Mouse (Mus musculus): ENCODE data around the gene Ints11. TPM values are rescaled to one million over a fixed set of nuclear protein-coding genes. Genes with fewer than 3 reads are reported as not detected.

Ints11 gene
- polyA plus RNA-seq, 1 experiment from 2014 or later = 93.1 TPM

DNA sequence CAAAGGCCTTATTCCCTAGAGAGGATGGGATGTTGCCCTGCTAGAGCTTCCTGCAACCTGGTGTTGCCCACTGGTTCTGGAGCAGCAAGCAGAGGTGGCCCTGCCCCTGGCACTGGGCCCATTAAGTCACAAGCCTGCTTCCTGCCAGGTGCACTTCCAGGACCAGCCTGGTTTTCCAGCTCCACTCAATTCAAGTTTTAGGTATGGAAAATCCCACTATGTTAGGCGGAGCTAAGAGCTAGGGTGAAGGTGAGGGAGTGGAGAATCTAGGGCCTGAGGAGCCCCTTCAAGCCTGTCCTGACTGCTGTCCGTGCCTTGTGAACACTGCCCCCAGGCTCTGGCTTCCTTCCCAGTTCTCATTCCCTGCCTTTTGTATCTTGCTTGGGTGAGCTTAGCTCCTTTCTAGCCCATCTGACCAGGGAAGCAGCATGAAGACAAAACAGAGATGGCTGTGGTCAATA, 17.4 kb upstream of the Ints11 start:
- ATAC-seq (ENCODE audit: low FRiP score) (no peak), DNase-seq (ENCODE audit: low spot score) (no peak)
- peaks cover 7% of the 10 kb centered on the region for H3K4me1 ChIP-seq (replicated peaks; ENCODE audit: control insufficient read depth, insufficient read depth, low read length)
- no peak overlapping the region for H3K4me3 ChIP-seq (ENCODE audit: low read depth, low read length)
- H3K9me3 ChIP-seq (ENCODE audit: control insufficient read depth, low read length) = no peaks in the 10 kb centered on the region
- H3K27ac ChIP-seq (ENCODE audit: low read depth, low read length) = no peak overlapping the region
- H3K9ac ChIP-seq (ENCODE audit: low read depth, low read length) = no peak overlapping the region
- H3K36me3 ChIP-seq (ENCODE audit: control insufficient read depth, insufficient read depth, low read length) = peaks cover 5% of the 10 kb centered on the region; the same call in 1 of the 2 replicates
- no peaks in the 10 kb centered on the region for H3K27me3 ChIP-seq (ENCODE audit: control insufficient read depth, insufficient read depth, low read length)
- WGBS = 89% methylated on average over 2 of the region's 2 CpGs
- H3K4me2 ChIP-seq (replicated peaks; ENCODE audit: low read depth, low read length) = no peak overlapping the region

GRCm38 (mm10) chr4:155853421-155853820, 15.9 kb upstream of the Ints11 start:
- Histone ChIP-seq H3K27me3 (ENCODE audit: control insufficient read depth, insufficient read depth, low read length) (no peaks in the 10 kb centered on the region), H3K9me3 (ENCODE audit: control insufficient read depth, low read length) (no peaks in the 10 kb centered on the region), H3K4me3 (ENCODE audit: low read depth, low read length) (no peak overlapping the region), H3K9ac (ENCODE audit: low read depth, low read length) (no peak overlapping the region), H3K4me1 (replicated peaks; ENCODE audit: control insufficient read depth, insufficient read depth, low read length) (peaks cover 6% of the 10 kb centered on the region), H3K36me3 (ENCODE audit: control insufficient read depth, insufficient read depth, low read length) (peaks cover 9% of the 10 kb centered on the region; the same call in 1 of the 2 replicates), H3K4me2 (replicated peaks; ENCODE audit: low read depth, low read length) (no peak overlapping the region), H3K27ac (ENCODE audit: low read depth, low read length) (no peak overlapping the region)
- 94% methylated on average over 9 of the region's 9 CpGs for WGBS
- DNase-seq (ENCODE audit: low spot score) (no peak), ATAC-seq (ENCODE audit: low FRiP score) (no peak)

DNA sequence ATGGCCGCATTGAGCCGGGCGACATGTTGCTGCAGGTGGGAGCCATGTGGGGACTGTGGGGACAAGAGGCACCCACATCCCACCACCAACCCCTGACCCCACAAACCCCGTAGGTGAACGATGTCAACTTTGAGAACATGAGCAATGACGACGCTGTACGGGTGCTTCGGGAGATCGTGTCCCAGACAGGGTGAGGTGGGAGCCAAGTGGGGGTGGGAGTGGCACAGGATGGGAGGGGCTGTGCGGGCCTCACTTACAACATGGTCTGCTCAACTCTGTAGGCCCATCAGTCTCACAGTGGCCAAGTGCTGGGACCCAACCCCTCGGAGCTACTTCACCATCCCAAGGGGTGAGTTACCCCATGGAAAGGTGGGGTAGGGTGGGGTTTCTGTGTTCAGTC, 14.4 kb upstream of the Ints11 start:
- Histone ChIP-seq H3K9ac (ENCODE audit: low read depth, low read length) (no peak overlapping the region), H3K27me3 (ENCODE audit: control insufficient read depth, insufficient read depth, low read length) (no peaks in the 10 kb centered on the region), H3K4me1 (replicated peaks; ENCODE audit: control insufficient read depth, insufficient read depth, low read length) (no peaks in the 10 kb centered on the region), H3K27ac (ENCODE audit: low read depth, low read length) (no peak overlapping the region), H3K36me3 (ENCODE audit: control insufficient read depth, insufficient read depth, low read length) (peaks cover 9% of the 10 kb centered on the region; the same call in 1 of the 2 replicates), H3K9me3 (ENCODE audit: control insufficient read depth, low read length) (no peaks in the 10 kb centered on the region), H3K4me3 (ENCODE audit: low read depth, low read length) (no peak overlapping the region), H3K4me2 (replicated peaks; ENCODE audit: low read depth, low read length) (no peak overlapping the region)
- DNase-seq (ENCODE audit: low spot score) (no peak), ATAC-seq (ENCODE audit: low FRiP score) (no peak)
- 94% methylated on average over 12 of the region's 12 CpGs for WGBS

- Histone ChIP-seq H3K27me3 (ENCODE audit: control insufficient read depth, insufficient read depth, low read length) (no peaks in the 10 kb centered on the region), H3K4me1 (replicated peaks; ENCODE audit: control insufficient read depth, insufficient read depth, low read length) (no peaks in the 10 kb centered on the region), H3K36me3 (ENCODE audit: control insufficient read depth, insufficient read depth, low read length) (peaks cover 9% of the 10 kb centered on the region; the same call in 1 of the 2 replicates), H3K4me2 (replicated peaks; ENCODE audit: low read depth, low read length) (no peak overlapping the region), H3K4me3 (ENCODE audit: low read depth, low read length) (no peak overlapping the region), H3K9me3 (ENCODE audit: control insufficient read depth, low read length) (no peaks in the 10 kb centered on the region), H3K9ac (ENCODE audit: low read depth, low read length) (no peak overlapping the region), H3K27ac (ENCODE audit: low read depth, low read length) (no peak overlapping the region)
- DNase-seq (ENCODE audit: low spot score) = no peak
- no peak for ATAC-seq (ENCODE audit: low FRiP score)
- WGBS = 91% methylated on average over 12 of the region's 12 CpGs
Observed at GRCm38 (mm10) chr4:155856071-155856470, 13.3 kb upstream of the Ints11 start.

DNA sequence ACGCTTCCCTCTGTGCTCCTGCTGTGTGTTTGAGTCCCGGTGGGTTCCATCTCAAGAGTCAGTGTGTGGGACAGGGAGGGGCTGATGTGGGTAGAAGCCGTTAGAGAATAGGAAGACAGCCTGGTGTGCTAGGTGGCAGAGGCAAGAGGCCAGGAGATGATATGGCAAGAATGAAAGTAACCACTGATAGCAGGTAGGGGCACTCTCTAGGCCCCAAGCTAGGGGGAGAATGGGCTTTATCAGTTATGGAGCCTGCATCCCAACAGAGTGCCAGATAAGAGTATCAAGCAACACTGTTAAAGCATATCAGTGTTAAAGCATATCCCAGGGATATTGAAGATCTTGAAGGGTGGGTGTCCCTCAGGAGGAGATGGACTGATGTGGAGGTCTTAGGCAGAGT, 12.5 kb upstream of the Ints11 start:
- Histone ChIP-seq H3K4me2 (replicated peaks; ENCODE audit: low read depth, low read length) (no peak overlapping the region), H3K9me3 (ENCODE audit: control insufficient read depth, low read length) (no peaks in the 10 kb centered on the region), H3K4me3 (ENCODE audit: low read depth, low read length) (no peak overlapping the region), H3K4me1 (replicated peaks; ENCODE audit: control insufficient read depth, insufficient read depth, low read length) (no peaks in the 10 kb centered on the region), H3K36me3 (ENCODE audit: control insufficient read depth, insufficient read depth, low read length) (peaks cover 9% of the 10 kb centered on the region; the same call in 1 of the 2 replicates), H3K27ac (ENCODE audit: low read depth, low read length) (no peak overlapping the region), H3K9ac (ENCODE audit: low read depth, low read length) (no peak overlapping the region), H3K27me3 (ENCODE audit: control insufficient read depth, insufficient read depth, low read length) (no peaks in the 10 kb centered on the region)
- no peak for ATAC-seq (ENCODE audit: low FRiP score)
- no peak for DNase-seq (ENCODE audit: low spot score)
- 86% methylated on average over 3 of the region's 3 CpGs for WGBS

- Histone ChIP-seq H3K36me3 (ENCODE audit: control insufficient read depth, insufficient read depth, low read length) (peaks cover 9% of the 10 kb centered on the region; the same call in 1 of the 2 replicates), H3K27ac (ENCODE audit: low read depth, low read length) (no peak overlapping the region), H3K4me3 (ENCODE audit: low read depth, low read length) (no peak overlapping the region), H3K9ac (ENCODE audit: low read depth, low read length) (no peak overlapping the region), H3K4me2 (replicated peaks; ENCODE audit: low read depth, low read length) (no peak overlapping the region), H3K27me3 (ENCODE audit: control insufficient read depth, insufficient read depth, low read length) (no peaks in the 10 kb centered on the region), H3K4me1 (replicated peaks; ENCODE audit: control insufficient read depth, insufficient read depth, low read length) (no peaks in the 10 kb centered on the region), H3K9me3 (ENCODE audit: control insufficient read depth, low read length) (no peaks in the 10 kb centered on the region)
- WGBS = 34% methylated on average over 13 of the region's 13 CpGs
- DNase-seq (ENCODE audit: low spot score) (peak; percentile 70), ATAC-seq (ENCODE audit: low FRiP score) (0 out of 2 replicates have a peak, but pooled peaks have one; percentile 4)
Observed at GRCm38 (mm10) chr4:155859318-155859717, 10.0 kb upstream of the Ints11 start.

DNA sequence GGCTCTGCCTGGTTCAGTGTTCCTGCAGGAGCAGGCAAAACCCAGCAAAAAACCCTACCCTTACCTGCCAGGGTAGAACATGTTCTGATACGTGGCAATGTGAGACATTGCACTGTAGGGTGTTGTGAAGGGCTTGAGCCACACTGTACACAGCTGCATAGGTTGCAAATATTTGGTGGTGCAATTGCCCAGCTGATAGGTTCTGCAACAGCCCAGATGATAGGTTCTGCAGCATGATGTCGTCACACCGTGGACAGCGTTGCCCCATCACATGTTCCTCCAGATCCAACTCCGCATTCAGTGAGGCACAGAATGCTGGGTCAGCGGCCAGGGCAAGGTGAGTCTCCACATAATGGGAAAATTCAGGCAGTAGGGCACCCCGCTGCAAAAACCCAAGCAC, 7.6 kb upstream of the Ints11 start:
- Histone ChIP-seq H3K4me3 (ENCODE audit: low read depth, low read length) (no peak overlapping the region), H3K36me3 (ENCODE audit: control insufficient read depth, insufficient read depth, low read length) (0 out of 2 replicates have a peak, but pooled peaks cover 4% of the 10 kb centered on the region), H3K9ac (ENCODE audit: low read depth, low read length) (no peak overlapping the region), H3K4me1 (replicated peaks; ENCODE audit: control insufficient read depth, insufficient read depth, low read length) (no peaks in the 10 kb centered on the region), H3K27me3 (ENCODE audit: control insufficient read depth, insufficient read depth, low read length) (no peaks in the 10 kb centered on the region), H3K4me2 (replicated peaks; ENCODE audit: low read depth, low read length) (no peak overlapping the region), H3K9me3 (ENCODE audit: control insufficient read depth, low read length) (no peaks in the 10 kb centered on the region), H3K27ac (ENCODE audit: low read depth, low read length) (no peak overlapping the region)
- DNase-seq (ENCODE audit: low spot score) = no peak
- ATAC-seq (ENCODE audit: low FRiP score) = no peak
- 92% methylated on average over 7 of the region's 7 CpGs for WGBS

- 0 out of 2 replicates have a peak, but pooled peaks cover under 1% of the 10 kb centered on the region for H3K36me3 ChIP-seq (ENCODE audit: control insufficient read depth, insufficient read depth, low read length)
Observed at GRCm38 (mm10) chr4:155863001-155863400, 6.3 kb upstream of the Ints11 start, which contains the start of gene Tas1r3. TSS of gene Tas1r3 (minus strand) at chr4:155863362.

DNA sequence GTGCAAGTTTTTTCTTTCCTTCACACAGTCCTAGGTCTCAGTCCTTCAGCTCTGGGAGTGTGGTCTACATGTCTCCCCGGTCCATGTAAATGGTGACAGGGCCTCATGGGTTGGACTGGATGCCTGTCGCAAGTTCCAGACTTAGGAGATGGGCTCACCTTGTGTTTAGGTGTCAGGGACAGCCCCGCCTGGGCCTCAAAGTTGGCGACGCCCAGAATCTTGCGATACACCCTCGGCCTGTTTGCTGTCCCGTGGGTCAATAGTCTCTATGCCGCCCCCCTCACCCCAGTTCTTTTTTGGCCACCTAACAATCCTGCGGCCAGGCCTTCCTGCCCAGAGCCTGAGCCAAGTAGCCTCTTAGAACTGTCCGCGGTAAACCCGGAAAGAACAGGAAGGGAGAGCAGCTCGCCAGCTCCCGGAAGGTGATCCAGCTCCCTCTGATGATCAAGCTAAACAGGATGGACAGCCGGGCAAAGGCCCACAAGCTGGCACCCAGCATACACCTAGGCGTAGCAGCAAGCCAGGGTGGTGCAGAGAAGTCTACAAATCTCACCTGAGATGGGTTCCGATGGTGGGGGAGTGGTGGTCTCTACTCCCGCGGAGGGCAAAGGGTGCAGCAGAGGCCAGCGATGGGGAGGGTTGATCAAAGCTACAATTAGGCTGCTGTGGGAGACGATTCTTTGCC, 590 bp upstream of the Ints11 start:
- ATAC-seq (ENCODE audit: low FRiP score) (no peak), DNase-seq (ENCODE audit: low spot score) (no peak)
- Histone ChIP-seq H3K36me3 (ENCODE audit: control insufficient read depth, insufficient read depth, low read length) (peaks cover 5% of the 10 kb centered on the region; the same call in 1 of the 2 replicates), H3K9ac (ENCODE audit: low read depth, low read length) (peak overlapping the region; percentile 81), H3K27ac (ENCODE audit: low read depth, low read length) (no peak overlapping the region), H3K4me1 (replicated peaks; ENCODE audit: control insufficient read depth, insufficient read depth, low read length) (0 out of 2 replicates have a peak, but pooled peaks cover 3% of the 10 kb centered on the region), H3K27me3 (ENCODE audit: control insufficient read depth, insufficient read depth, low read length) (no peaks in the 10 kb centered on the region), H3K4me2 (replicated peaks; ENCODE audit: low read depth, low read length) (peak overlapping the region; percentile 91), H3K9me3 (ENCODE audit: control insufficient read depth, low read length) (no peaks in the 10 kb centered on the region), H3K4me3 (ENCODE audit: low read depth, low read length) (peak overlapping the region; percentile 85)
- WGBS = 13% methylated on average over 22 of the region's 22 CpGs

More at GRCm38 (mm10) chr4:155863001-155863400, 6.3 kb upstream of the Ints11 start, which contains the start of gene Tas1r3:
- Histone ChIP-seq H3K27me3 (ENCODE audit: control insufficient read depth, insufficient read depth, low read length) (no peaks in the 10 kb centered on the region), H3K4me3 (ENCODE audit: low read depth, low read length) (no peak within 1 kb of the TSS), H3K9me3 (ENCODE audit: control insufficient read depth, low read length) (no peaks in the 10 kb centered on the region), H3K4me2 (replicated peaks; ENCODE audit: low read depth, low read length) (no peak within 1 kb of the TSS), H3K27ac (ENCODE audit: low read depth, low read length) (no peak within 1 kb of the TSS), H3K9ac (ENCODE audit: low read depth, low read length) (no peak within 1 kb of the TSS), H3K4me1 (replicated peaks; ENCODE audit: control insufficient read depth, insufficient read depth, low read length) (no peaks in the 10 kb centered on the region)
- WGBS = 81% methylated on average over 5 of the region's 5 CpGs
- DNase-seq (ENCODE audit: low spot score) (no peak), ATAC-seq (ENCODE audit: low FRiP score) (no peak)

Data from hindbrain, embryonic 11.5 days (tissue).